Mouse (Mus musculus): Measurements from ENCODE around the gene Rdh7. TPM values are rescaled to one million over a fixed set of nuclear protein-coding genes. Genes with fewer than 3 reads are reported as not detected.
A peak's percentile ranks its signal among the peaks of the same experiment; 100 is the strongest.
"Not testable (repeated sequence)": the region's sequence is repeated elsewhere in the genome, so short reads cannot be mapped to it uniquely, and the experiment has no call there.

The Rdh7 gene
- polyA plus RNA-seq, 1 experiment from 2014 or later: 0.40 TPM

- no peak; the same call in 1 of the 2 replicates for ATAC-seq (ENCODE audit: insufficient read depth, low FRiP score)
- 72% methylated on average over 1 of the region's 1 CpGs for WGBS
Observed at GRCm38 (mm10) chr10:127922241-127922640, 33.6 kb upstream of the Rdh7 start.

GRCm38 (mm10) chr10:127917651-127918050, 29.0 kb upstream of the Rdh7 start:
- no peak overlapping the region for H3K4me2 ChIP-seq (ENCODE audit: low read depth, low read length)
- no peaks in the 10 kb centered on the region for H3K9me3 ChIP-seq (replicated peaks; ENCODE audit: control insufficient read depth, low read length)
- no peak overlapping the region for H3K4me3 ChIP-seq (replicated peaks; ENCODE audit: low read length)
- no peaks in the 10 kb centered on the region for H3K36me3 ChIP-seq (ENCODE audit: control insufficient read depth, insufficient read depth, low read length)
- no peak for ATAC-seq (ENCODE audit: insufficient read depth, low FRiP score)
- no peaks in the 10 kb centered on the region for H3K27me3 ChIP-seq (ENCODE audit: control insufficient read depth, insufficient read depth, low read length)
- no peak overlapping the region for H3K27ac ChIP-seq (ENCODE audit: low read length)
- no peak overlapping the region for H3K9ac ChIP-seq (ENCODE audit: low read length)
- no peaks in the 10 kb centered on the region for H3K4me1 ChIP-seq (ENCODE audit: control insufficient read depth, insufficient read depth, low read length)
- WGBS: 95% methylated on average over 5 of the region's 5 CpGs

More at GRCm38 (mm10) chr10:127922241-127922640, 33.6 kb upstream of the Rdh7 start:
- Histone ChIP-seq H3K36me3 (ENCODE audit: control insufficient read depth, insufficient read depth, low read length) (no peaks in the 10 kb centered on the region), H3K4me3 (replicated peaks; ENCODE audit: low read length) (no peak overlapping the region), H3K4me2 (ENCODE audit: low read depth, low read length) (no peak overlapping the region), H3K9me3 (replicated peaks; ENCODE audit: control insufficient read depth, low read length) (no peaks in the 10 kb centered on the region), H3K9ac (ENCODE audit: low read length) (no peak overlapping the region), H3K4me1 (ENCODE audit: control insufficient read depth, insufficient read depth, low read length) (peaks cover 7% of the 10 kb centered on the region; the same call in 1 of the 2 replicates), H3K27ac (ENCODE audit: low read length) (no peak overlapping the region; the same call in 1 of the 2 replicates), H3K27me3 (ENCODE audit: control insufficient read depth, insufficient read depth, low read length) (no peaks in the 10 kb centered on the region)

GRCm38 (mm10) chr10:127917183-127917582, 28.6 kb upstream of the Rdh7 start:
- H3K27me3 ChIP-seq (ENCODE audit: control insufficient read depth, insufficient read depth, low read length); H3K27ac ChIP-seq (ENCODE audit: low read length); H3K4me2 ChIP-seq (ENCODE audit: low read depth, low read length); H3K4me3 ChIP-seq (replicated peaks; ENCODE audit: low read length); ATAC-seq (ENCODE audit: insufficient read depth, low FRiP score); H3K9me3 ChIP-seq (replicated peaks; ENCODE audit: control insufficient read depth, low read length); H3K9ac ChIP-seq (ENCODE audit: low read length); H3K36me3 ChIP-seq (ENCODE audit: control insufficient read depth, insufficient read depth, low read length); H3K4me1 ChIP-seq (ENCODE audit: control insufficient read depth, insufficient read depth, low read length): not testable (repeated sequence)
- 82% methylated on average over 3 of the region's 3 CpGs for WGBS

GRCm38 (mm10) chr10:127915578-127915977, 27.0 kb upstream of the Rdh7 start:
- Histone ChIP-seq H3K9ac (ENCODE audit: low read length) (no peak overlapping the region), H3K4me3 (replicated peaks; ENCODE audit: low read length) (no peak overlapping the region), H3K27ac (ENCODE audit: low read length) (no peak overlapping the region), H3K4me2 (ENCODE audit: low read depth, low read length) (no peak overlapping the region), H3K27me3 (ENCODE audit: control insufficient read depth, insufficient read depth, low read length) (no peaks in the 10 kb centered on the region), H3K9me3 (replicated peaks; ENCODE audit: control insufficient read depth, low read length) (no peaks in the 10 kb centered on the region), H3K4me1 (ENCODE audit: control insufficient read depth, insufficient read depth, low read length) (no peaks in the 10 kb centered on the region), H3K36me3 (ENCODE audit: control insufficient read depth, insufficient read depth, low read length) (no peaks in the 10 kb centered on the region)
- WGBS: 84% methylated on average over 1 of the region's 1 CpGs
- no peak for ATAC-seq (ENCODE audit: insufficient read depth, low FRiP score)

GRCm38 (mm10) chr10:127907386-127907951, 18.9 kb upstream of the Rdh7 start:
- Histone ChIP-seq H3K4me2 (ENCODE audit: low read depth, low read length) (no peak overlapping the region), H3K27me3 (ENCODE audit: control insufficient read depth, insufficient read depth, low read length) (no peaks in the 10 kb centered on the region), H3K4me1 (ENCODE audit: control insufficient read depth, insufficient read depth, low read length) (peaks cover 3% of the 10 kb centered on the region; the same call in 1 of the 2 replicates), H3K36me3 (ENCODE audit: control insufficient read depth, insufficient read depth, low read length) (no peaks in the 10 kb centered on the region), H3K9ac (ENCODE audit: low read length) (no peak overlapping the region), H3K4me3 (replicated peaks; ENCODE audit: low read length) (no peak overlapping the region), H3K9me3 (replicated peaks; ENCODE audit: control insufficient read depth, low read length) (no peaks in the 10 kb centered on the region), H3K27ac (ENCODE audit: low read length) (no peak overlapping the region)
- ATAC-seq (ENCODE audit: insufficient read depth, low FRiP score): no peak

GRCm38 (mm10) chr10:127906138-127906537, 17.5 kb upstream of the Rdh7 start:
- no peak overlapping the region for H3K9ac ChIP-seq (ENCODE audit: low read length)
- no peaks in the 10 kb centered on the region for H3K27me3 ChIP-seq (ENCODE audit: control insufficient read depth, insufficient read depth, low read length)
- H3K9me3 ChIP-seq (replicated peaks; ENCODE audit: control insufficient read depth, low read length): no peaks in the 10 kb centered on the region
- H3K27ac ChIP-seq (ENCODE audit: low read length): no peak overlapping the region
- H3K4me1 ChIP-seq (ENCODE audit: control insufficient read depth, insufficient read depth, low read length): peaks cover 3% of the 10 kb centered on the region; the same call in 1 of the 2 replicates
- ATAC-seq (ENCODE audit: insufficient read depth, low FRiP score): no peak
- H3K36me3 ChIP-seq (ENCODE audit: control insufficient read depth, insufficient read depth, low read length): no peaks in the 10 kb centered on the region
- 71% methylated on average over 2 of the region's 2 CpGs for WGBS
- H3K4me3 ChIP-seq (replicated peaks; ENCODE audit: low read length): no peak overlapping the region
- H3K4me2 ChIP-seq (ENCODE audit: low read depth, low read length): no peak overlapping the region

GRCm38 (mm10) chr10:127904718-127905446, 16.3 kb upstream of the Rdh7 start:
- WGBS: 54% methylated on average over 7 of the region's 7 CpGs

GRCm38 (mm10) chr10:127903116-127903515, 14.5 kb upstream of the Rdh7 start:
- H3K27ac ChIP-seq (ENCODE audit: low read length): no peak overlapping the region
- H3K4me1 ChIP-seq (ENCODE audit: control insufficient read depth, insufficient read depth, low read length): peaks cover 3% of the 10 kb centered on the region; the same call in 1 of the 2 replicates
- WGBS: 52% methylated on average over 1 of the region's 1 CpGs
- no peak overlapping the region for H3K4me2 ChIP-seq (ENCODE audit: low read depth, low read length)
- H3K27me3 ChIP-seq (ENCODE audit: control insufficient read depth, insufficient read depth, low read length): no peaks in the 10 kb centered on the region
- no peak for ATAC-seq (ENCODE audit: insufficient read depth, low FRiP score)
- H3K9me3 ChIP-seq (replicated peaks; ENCODE audit: control insufficient read depth, low read length): no peaks in the 10 kb centered on the region
- no peak overlapping the region for H3K9ac ChIP-seq (ENCODE audit: low read length)
- H3K36me3 ChIP-seq (ENCODE audit: control insufficient read depth, insufficient read depth, low read length): no peaks in the 10 kb centered on the region
- H3K4me3 ChIP-seq (replicated peaks; ENCODE audit: low read length): no peak overlapping the region

More at GRCm38 (mm10) chr10:127904718-127905446, 16.3 kb upstream of the Rdh7 start:
- Histone ChIP-seq H3K4me3 (replicated peaks; ENCODE audit: low read length) (no peak overlapping the region), H3K4me1 (ENCODE audit: control insufficient read depth, insufficient read depth, low read length) (peaks cover 3% of the 10 kb centered on the region; the same call in 1 of the 2 replicates), H3K36me3 (ENCODE audit: control insufficient read depth, insufficient read depth, low read length) (no peaks in the 10 kb centered on the region), H3K9ac (ENCODE audit: low read length) (no peak overlapping the region), H3K27ac (ENCODE audit: low read length) (peak overlapping the region; percentile 80), H3K27me3 (ENCODE audit: control insufficient read depth, insufficient read depth, low read length) (no peaks in the 10 kb centered on the region), H3K4me2 (ENCODE audit: low read depth, low read length) (no peak overlapping the region), H3K9me3 (replicated peaks; ENCODE audit: control insufficient read depth, low read length) (no peaks in the 10 kb centered on the region)
- peak; percentile 74 for ATAC-seq (ENCODE audit: insufficient read depth, low FRiP score)

- Histone ChIP-seq H3K4me1 (ENCODE audit: control insufficient read depth, insufficient read depth, low read length) (peaks cover 3% of the 10 kb centered on the region; the same call in 1 of the 2 replicates), H3K4me2 (ENCODE audit: low read depth, low read length) (no peak overlapping the region), H3K9me3 (replicated peaks; ENCODE audit: control insufficient read depth, low read length) (no peaks in the 10 kb centered on the region), H3K9ac (ENCODE audit: low read length) (no peak overlapping the region), H3K27me3 (ENCODE audit: control insufficient read depth, insufficient read depth, low read length) (no peaks in the 10 kb centered on the region), H3K4me3 (replicated peaks; ENCODE audit: low read length) (no peak overlapping the region), H3K27ac (ENCODE audit: low read length) (no peak overlapping the region), H3K36me3 (ENCODE audit: control insufficient read depth, insufficient read depth, low read length) (no peaks in the 10 kb centered on the region)
- 75% methylated on average over 4 of the region's 4 CpGs for WGBS
- ATAC-seq (ENCODE audit: insufficient read depth, low FRiP score): 0 out of 2 replicates have a peak, but pooled peaks have one; percentile 19
Observed at GRCm38 (mm10) chr10:127901751-127902150, 13.1 kb upstream of the Rdh7 start.
